Mouse (Mus musculus): ENCODE results near the gene Zfp219. TPM values are rescaled to one million over a fixed set of nuclear protein-coding genes. Genes with fewer than 3 reads are reported as not detected.
A peak's percentile ranks its signal among the peaks of the same experiment; 100 is the strongest.

Gene Zfp219
- polyA plus RNA-seq, 1 experiment from 2014 or later, result 58.6 TPM

- H3K4me1 ChIP-seq, result peaks cover 87% of the 10 kb centered on the region
- 17% methylated on average over 26 of the region's 26 CpGs for WGBS
- peak overlapping the region; percentile 67 for H3K9ac ChIP-seq
- no peaks in the 10 kb centered on the region for H3K27me3 ChIP-seq
- H3K9me3 ChIP-seq (replicated peaks), result no peaks in the 10 kb centered on the region
- H3K27ac ChIP-seq, result peak overlapping the region; percentile 80
- H3K4me3 ChIP-seq, result peak overlapping the region; percentile 42
- H3K4me2 ChIP-seq, result peak overlapping the region; percentile 74
- H3K36me3 ChIP-seq (ENCODE audit: poor library complexity, severe bottlenecking), result peaks cover 48% of the 10 kb centered on the region
- no peak for ATAC-seq
These were observed 11.2 kb downstream of the Zfp219 start for GRCm38 (mm10) chr14:52009361-52009760.

- Histone ChIP-seq H3K4me1 (peaks cover 95% of the 10 kb centered on the region), H3K36me3 (ENCODE audit: poor library complexity, severe bottlenecking) (peaks cover 48% of the 10 kb centered on the region), H3K4me3 (peak overlapping the region; percentile 42), H3K27ac (peak overlapping the region; percentile 80), H3K9me3 (replicated peaks) (no peaks in the 10 kb centered on the region), H3K27me3 (no peaks in the 10 kb centered on the region), H3K4me2 (peak overlapping the region; percentile 74), H3K9ac (peak overlapping the region; percentile 67)
- peak; percentile 30 for ATAC-seq
- 50% methylated on average over 38 of the region's 38 CpGs for WGBS
These were observed 12.0 kb downstream of the Zfp219 start for GRCm38 (mm10) chr14:52008321-52009203.

GRCm38 (mm10) chr14:52006771-52007170, 13.8 kb downstream of the Zfp219 start:
- H3K4me1 ChIP-seq, result peaks cover 85% of the 10 kb centered on the region
- H3K27me3 ChIP-seq, result no peaks in the 10 kb centered on the region
- ATAC-seq, result no peak
- H3K36me3 ChIP-seq (ENCODE audit: poor library complexity, severe bottlenecking), result peaks cover 64% of the 10 kb centered on the region
- H3K9me3 ChIP-seq (replicated peaks), result no peaks in the 10 kb centered on the region
- 88% methylated on average over 23 of the region's 23 CpGs for WGBS
- no peak overlapping the region for H3K27ac ChIP-seq
- H3K9ac ChIP-seq, result 0 out of 2 replicates have a peak overlapping the region, but pooled peaks have one; percentile 40
- no peak overlapping the region for H3K4me3 ChIP-seq
- no peak overlapping the region for H3K4me2 ChIP-seq

GRCm38 (mm10) chr14:52006241-52006640, 14.3 kb downstream of the Zfp219 start:
- 65% methylated on average over 8 of the region's 8 CpGs for WGBS
- ATAC-seq, result no peak
- Histone ChIP-seq H3K9me3 (replicated peaks) (no peaks in the 10 kb centered on the region), H3K36me3 (ENCODE audit: poor library complexity, severe bottlenecking) (peaks cover 65% of the 10 kb centered on the region), H3K4me2 (no peak overlapping the region), H3K4me3 (no peak overlapping the region), H3K27ac (0 out of 2 replicates have a peak overlapping the region, but pooled peaks have one; percentile 40), H3K4me1 (peaks cover 79% of the 10 kb centered on the region), H3K9ac (no peak overlapping the region), H3K27me3 (no peaks in the 10 kb centered on the region)

- Histone ChIP-seq H3K27ac (peak overlapping the region; percentile 93), H3K9me3 (replicated peaks) (no peaks in the 10 kb centered on the region), H3K27me3 (no peaks in the 10 kb centered on the region), H3K4me2 (no peak overlapping the region), H3K4me3 (no peak overlapping the region), H3K4me1 (peaks cover 73% of the 10 kb centered on the region), H3K9ac (peak overlapping the region; percentile 32; the same call in 1 of the 2 replicates), H3K36me3 (ENCODE audit: poor library complexity, severe bottlenecking) (peaks cover 70% of the 10 kb centered on the region)
- 74% methylated on average over 6 of the region's 6 CpGs for WGBS
- no peak for ATAC-seq
These were observed 14.9 kb downstream of the Zfp219 start for GRCm38 (mm10) chr14:52005616-52006015.

- ATAC-seq, result no peak
- Histone ChIP-seq H3K27ac (peak overlapping the region; percentile 93), H3K4me3 (no peak overlapping the region), H3K4me2 (no peak overlapping the region), H3K36me3 (ENCODE audit: poor library complexity, severe bottlenecking) (peaks cover 75% of the 10 kb centered on the region), H3K27me3 (no peaks in the 10 kb centered on the region), H3K4me1 (peaks cover 68% of the 10 kb centered on the region), H3K9me3 (replicated peaks) (no peaks in the 10 kb centered on the region), H3K9ac (peak overlapping the region; percentile 32; the same call in 1 of the 2 replicates)
- WGBS, result 60% methylated on average over 7 of the region's 7 CpGs
These were observed 15.4 kb downstream of the Zfp219 start for GRCm38 (mm10) chr14:52005141-52005540.

GRCm38 (mm10) chr14:52003981-52004495, 16.5 kb downstream of the Zfp219 start:
- H3K27ac ChIP-seq, result peak overlapping the region; percentile 93
- H3K4me3 ChIP-seq, result peak overlapping the region; percentile 25
- peak overlapping the region; percentile 57 for H3K4me2 ChIP-seq
- H3K27me3 ChIP-seq, result no peaks in the 10 kb centered on the region
- H3K36me3 ChIP-seq (ENCODE audit: poor library complexity, severe bottlenecking), result peaks cover 78% of the 10 kb centered on the region
- peaks cover 57% of the 10 kb centered on the region for H3K4me1 ChIP-seq
- H3K9ac ChIP-seq, result peak overlapping the region; percentile 59
- WGBS, result 3% methylated on average over 13 of the region's 16 CpGs
- ATAC-seq, result peak; percentile 87
- H3K9me3 ChIP-seq (replicated peaks), result no peaks in the 10 kb centered on the region

GRCm38 (mm10) chr14:51997483-51997882, 23.1 kb downstream of the Zfp219 start:
- ATAC-seq, result no peak
- H3K27me3 ChIP-seq, result no peaks in the 10 kb centered on the region
- H3K4me1 ChIP-seq, result peaks cover 6% of the 10 kb centered on the region; the same call in 1 of the 2 replicates
- H3K27ac ChIP-seq, result no peak overlapping the region
- no peak overlapping the region for H3K9ac ChIP-seq
- no peak overlapping the region for H3K4me3 ChIP-seq
- no peaks in the 10 kb centered on the region for H3K9me3 ChIP-seq (replicated peaks)
- H3K36me3 ChIP-seq (ENCODE audit: poor library complexity, severe bottlenecking), result peaks cover 91% of the 10 kb centered on the region
- WGBS, result 94% methylated on average over 14 of the region's 14 CpGs
- H3K4me2 ChIP-seq, result no peak overlapping the region

- Histone ChIP-seq H3K27me3 (no peaks in the 10 kb centered on the region), H3K36me3 (ENCODE audit: poor library complexity, severe bottlenecking) (peaks cover 91% of the 10 kb centered on the region), H3K4me2 (no peak overlapping the region), H3K9me3 (replicated peaks) (no peaks in the 10 kb centered on the region), H3K4me1 (peaks cover 6% of the 10 kb centered on the region; the same call in 1 of the 2 replicates), H3K4me3 (no peak overlapping the region), H3K27ac (peak overlapping the region; percentile 51), H3K9ac (no peak overlapping the region)
- WGBS, result 52% methylated on average over 17 of the region's 17 CpGs
- ATAC-seq, result peak; percentile 30; the same call in 1 of the 2 replicates
These were observed 23.7 kb downstream of the Zfp219 start for GRCm38 (mm10) chr14:51996866-51997265.

GRCm38 (mm10) chr14:51996231-51996841, 24.2 kb downstream of the Zfp219 start:
- Histone ChIP-seq H3K4me2 (no peak overlapping the region), H3K4me3 (no peak overlapping the region), H3K9ac (no peak overlapping the region), H3K9me3 (replicated peaks) (no peaks in the 10 kb centered on the region), H3K27me3 (no peaks in the 10 kb centered on the region), H3K4me1 (peaks cover 6% of the 10 kb centered on the region; the same call in 1 of the 2 replicates), H3K36me3 (ENCODE audit: poor library complexity, severe bottlenecking) (peaks cover 94% of the 10 kb centered on the region), H3K27ac (peak overlapping the region; percentile 51; the same call in 1 of the 2 replicates)
- 89% methylated on average over 13 of the region's 13 CpGs for WGBS
- ATAC-seq, result 0 out of 2 replicates have a peak, but pooled peaks have one; percentile 10

GRCm38 (mm10) chr14:51995219-51995871, 25.2 kb downstream of the Zfp219 start:
- H3K36me3 ChIP-seq (ENCODE audit: poor library complexity, severe bottlenecking), result peaks cover 96% of the 10 kb centered on the region
- no peaks in the 10 kb centered on the region for H3K27me3 ChIP-seq
- no peak overlapping the region for H3K4me2 ChIP-seq
- no peak overlapping the region for H3K9ac ChIP-seq
- peaks cover 6% of the 10 kb centered on the region; the same call in 1 of the 2 replicates for H3K4me1 ChIP-seq
- WGBS, result 86% methylated on average over 12 of the region's 12 CpGs
- ATAC-seq, result no peak
- no peak overlapping the region for H3K4me3 ChIP-seq
- H3K27ac ChIP-seq, result no peak overlapping the region
- H3K9me3 ChIP-seq (replicated peaks), result no peaks in the 10 kb centered on the region
